Mouse (Mus musculus) lung, adult 18-20 months (tissue): ENCODE measurements at regions not wholly inside any gene's neighbourhood (a gene's known extent, or its start where the extent isn't known, plus 50 kb on each side); places are given as distances from the start of the nearest gene placed in this dataset.

Experiments
- DNase-seq, 2 experiments: peaks; one replicate each; pipeline ENCODE4 v3.0.0; 2022; ENCODE audit warnings: mixed read lengths in 2 of 2

GRCm38 (mm10) chr15:64532260-64533120, 285.0 kb upstream of the Gm21798 start:
- DNase-seq = no peak

GRCm38 (mm10) chr15:64533169-64533795, 284.2 kb upstream of the Gm21798 start:
- DNase-seq = no peak

- no peak for DNase-seq
Measured at GRCm38 (mm10) chr15:64534166-64534565, 283.3 kb upstream of the Gm21798 start.

GRCm38 (mm10) chr15:64535160-64535559, 282.3 kb upstream of the Gm21798 start:
- peak in 1 of 2 experiments; percentile 7 for DNase-seq

- no peak for DNase-seq
Measured at GRCm38 (mm10) chr15:64541395-64541794, 276.1 kb upstream of the Gm21798 start.

GRCm38 (mm10) chr15:64542250-64542901, 275.1 kb upstream of the Gm21798 start:
- no peak for DNase-seq

- DNase-seq = no peak
Measured at GRCm38 (mm10) chr15:64542908-64543307, 274.6 kb upstream of the Gm21798 start.

GRCm38 (mm10) chr15:64546035-64546434, 271.5 kb upstream of the Gm21798 start:
- DNase-seq = no peak

GRCm38 (mm10) chr15:64557540-64557939, 260.0 kb upstream of the Gm21798 start:
- DNase-seq = no peak

- DNase-seq = no peak
Measured at GRCm38 (mm10) chr15:64558220-64558619, 259.3 kb upstream of the Gm21798 start.

GRCm38 (mm10) chr15:64562431-64563111, 254.9 kb upstream of the Gm21798 start:
- DNase-seq = no peak

GRCm38 (mm10) chr15:64564703-64565102, 252.8 kb upstream of the Gm21798 start:
- DNase-seq = no peak

GRCm38 (mm10) chr15:64576891-64577535, 240.5 kb upstream of the Gm21798 start:
- no peak for DNase-seq

GRCm38 (mm10) chr15:64578991-64579390, 238.5 kb upstream of the Gm21798 start:
- DNase-seq = no peak

GRCm38 (mm10) chr15:64580481-64580880, 237.0 kb upstream of the Gm21798 start:
- DNase-seq = no peak

GRCm38 (mm10) chr15:64581046-64581445, 236.4 kb upstream of the Gm21798 start:
- no peak for DNase-seq

- no peak for DNase-seq
Measured at GRCm38 (mm10) chr15:64584129-64584528, 233.4 kb upstream of the Gm21798 start.

- DNase-seq = no peak
Measured at GRCm38 (mm10) chr15:64586776-64587175, 230.7 kb upstream of the Gm21798 start.

GRCm38 (mm10) chr15:64590092-64590881, 227.2 kb upstream of the Gm21798 start:
- no peak for DNase-seq

GRCm38 (mm10) chr15:64613503-64613902, 204.0 kb upstream of the Gm21798 start:
- no peak for DNase-seq

- no peak for DNase-seq
Measured at GRCm38 (mm10) chr15:64618471-64618870, 199.0 kb upstream of the Gm21798 start.

- no peak for DNase-seq
Measured at GRCm38 (mm10) chr15:64621876-64622275, 195.6 kb upstream of the Gm21798 start.
